Mouse (Mus musculus) intestine, embryonic 14.5 days (tissue): Measurements from ENCODE around the gene H60b. TPM values are rescaled to one million over a fixed set of nuclear protein-coding genes. Genes with fewer than 3 reads are reported as not detected.

Experiments used
- ATAC-seq: fragments of 200-750 bp; cut with Nextera tagmentation; replicated peaks from 2 replicates; pipeline ENCODE4 v1.8.0; 2017; ENCODE audit warnings: low read depth, moderate number of reproducible peaks, moderate TSS enrichment, moderate library complexity; ENCODE audit not compliant: low FRiP score, low TSS enrichment
- DNase-seq: peaks from one replicate; pipeline ENCODE4 v3.0.0-alpha.2; 2018; ENCODE audit warnings: low spot score
- H3K27ac ChIP-seq: fragments of 300-500 bp; sonication (generic); 2 replicates; pipeline ENCODE4 v1.5.1; 2014; ENCODE audit warnings: low read depth, mild to moderate bottlenecking, control low read depth
- H3K27me3 ChIP-seq: fragments of 300-500 bp; sonication (generic); replicated peaks from 2 replicates; pipeline ENCODE4 v1.6.1; 2014; ENCODE audit warnings: low read length, control low read depth; ENCODE audit not compliant: control insufficient read depth, insufficient read depth
- H3K36me3 ChIP-seq: fragments of 300-500 bp; sonication (generic); 2 replicates; pipeline ENCODE4 v1.6.1; 2014; ENCODE audit warnings: low read length, control low read depth; ENCODE audit not compliant: control insufficient read depth, insufficient read depth
- H3K4me1 ChIP-seq: fragments of 300-500 bp; sonication (generic); replicated peaks from 2 replicates; pipeline ENCODE4 v1.6.1; 2014; ENCODE audit warnings: low read length, control low read depth, mixed read lengths; ENCODE audit not compliant: control insufficient read depth, insufficient read depth
- H3K4me2 ChIP-seq: fragments of 300-500 bp; sonication (generic); 2 replicates; pipeline ENCODE4 v1.6.1; 2014; ENCODE audit warnings: low read length
- H3K4me3 ChIP-seq: fragments of 300-500 bp; sonication (generic); 2 replicates; pipeline ENCODE4 v1.5.1; 2014; ENCODE audit warnings: low read depth, low read length, control low read depth, mixed read lengths
- H3K9ac ChIP-seq: fragments of 300-500 bp; sonication (generic); 2 replicates; pipeline ENCODE4 v1.6.1; 2014; ENCODE audit warnings: mild to moderate bottlenecking, low read length
- H3K9me3 ChIP-seq: fragments of 300-500 bp; sonication (generic); 2 replicates; pipeline ENCODE4 v1.6.1; 2016; ENCODE audit warnings: low read length, control low read depth; ENCODE audit not compliant: control insufficient read depth
- WGBS: fragments of 180-500 bp; shearing (Covaris S2); extraction: QIAGEN DNeasy Blood & Tissue Kit; methylation state at CpG from one replicate; pipeline ENCODE4 v1.1.7; 2014; 5-methylcytosine and 5-hydroxymethylcytosine counted together
- polyA plus RNA-seq: library from polyadenylated mRNA; unstranded; fragments of >200 nt; fragmentation: Nextera tagmentation; extraction: Ambion mirVana; gene quantifications from 2 replicates; pipeline ENCODE4 v1.2.1, GENCODE M21; 2014

The H60b gene
- polyA plus RNA-seq, 1 experiment from 2014 or later = 0.55 TPM

GRCm38 (mm10) chr10:22305801-22306200, 147.4 kb downstream of the H60b start:
- H3K4me3 ChIP-seq = no peak overlapping the region
- DNase-seq (no peak), ATAC-seq (no peak)
- H3K4me2 ChIP-seq = no peak overlapping the region
- H3K36me3 ChIP-seq = no peaks in the 10 kb centered on the region
- H3K9me3 ChIP-seq = no peaks in the 10 kb centered on the region
- WGBS = 75% methylated on average over 4 of the region's 4 CpGs
- H3K27me3 ChIP-seq = no peaks in the 10 kb centered on the region
- H3K4me1 ChIP-seq = no peaks in the 10 kb centered on the region
- H3K9ac ChIP-seq = no peak overlapping the region
- no peak overlapping the region for H3K27ac ChIP-seq

- no peaks in the 10 kb centered on the region for H3K9me3 ChIP-seq
- H3K4me1 ChIP-seq = no peaks in the 10 kb centered on the region
- WGBS = 50% methylated on average over 4 of the region's 4 CpGs
- DNase-seq (no peak), ATAC-seq (no peak)
- no peak overlapping the region for H3K9ac ChIP-seq
- no peak overlapping the region for H3K4me3 ChIP-seq
- H3K27me3 ChIP-seq = no peaks in the 10 kb centered on the region
- H3K27ac ChIP-seq = no peak overlapping the region
- no peak overlapping the region for H3K4me2 ChIP-seq
- H3K36me3 ChIP-seq = no peaks in the 10 kb centered on the region
Measured at GRCm38 (mm10) chr10:22306452-22306851, 148.1 kb downstream of the H60b start.

GRCm38 (mm10) chr10:22308221-22308620, 149.8 kb downstream of the H60b start:
- no peaks in the 10 kb centered on the region for H3K9me3 ChIP-seq
- no peaks in the 10 kb centered on the region for H3K36me3 ChIP-seq
- WGBS = 68% methylated on average over 1 of the region's 1 CpGs
- no peaks in the 10 kb centered on the region for H3K4me1 ChIP-seq
- no peaks in the 10 kb centered on the region for H3K27me3 ChIP-seq
- no peak for ATAC-seq
- no peak overlapping the region for H3K9ac ChIP-seq
- DNase-seq = no peak
- H3K27ac ChIP-seq = no peak overlapping the region
- H3K4me2 ChIP-seq = no peak overlapping the region
- no peak overlapping the region for H3K4me3 ChIP-seq

GRCm38 (mm10) chr10:22322858-22323257, 164.5 kb downstream of the H60b start:
- H3K4me2 ChIP-seq = no peak overlapping the region
- H3K27me3 ChIP-seq = no peaks in the 10 kb centered on the region
- no peak overlapping the region for H3K4me3 ChIP-seq
- H3K27ac ChIP-seq = no peak overlapping the region
- H3K9me3 ChIP-seq = no peaks in the 10 kb centered on the region
- WGBS = 90% methylated on average over 2 of the region's 2 CpGs
- no peaks in the 10 kb centered on the region for H3K4me1 ChIP-seq
- no peaks in the 10 kb centered on the region for H3K36me3 ChIP-seq
- no peak for DNase-seq
- no peak for ATAC-seq
- H3K9ac ChIP-seq = no peak overlapping the region

Other genes starting within 250 kb of the H60b start
- not detected in 2 replicates for gene 4930444G20Rik, start 90.5 kb upstream of the H60b start, polyA plus RNA-seq
- gene E030030I06Rik, start 9.3 kb upstream of the H60b start, polyA plus RNA-seq = 31.6 and 32.8 TPM in 2 replicates
- 4.7 and 6.6 TPM in 2 replicates for gene Raet1e, start within 50 bp of the H60b start, polyA plus RNA-seq
- 8.8 and 9.7 TPM in 2 replicates for gene Raet1d, start 202.0 kb downstream of the H60b start, polyA plus RNA-seq